Mouse (Mus musculus): ENCODE data around the gene Nudcd3. TPM values are rescaled to one million over a fixed set of nuclear protein-coding genes. Genes with fewer than 3 reads are reported as not detected.

Gene Nudcd3
- total RNA-seq, 2 experiments from 2014 or later = 61.2 to 64.6 TPM

DNA sequence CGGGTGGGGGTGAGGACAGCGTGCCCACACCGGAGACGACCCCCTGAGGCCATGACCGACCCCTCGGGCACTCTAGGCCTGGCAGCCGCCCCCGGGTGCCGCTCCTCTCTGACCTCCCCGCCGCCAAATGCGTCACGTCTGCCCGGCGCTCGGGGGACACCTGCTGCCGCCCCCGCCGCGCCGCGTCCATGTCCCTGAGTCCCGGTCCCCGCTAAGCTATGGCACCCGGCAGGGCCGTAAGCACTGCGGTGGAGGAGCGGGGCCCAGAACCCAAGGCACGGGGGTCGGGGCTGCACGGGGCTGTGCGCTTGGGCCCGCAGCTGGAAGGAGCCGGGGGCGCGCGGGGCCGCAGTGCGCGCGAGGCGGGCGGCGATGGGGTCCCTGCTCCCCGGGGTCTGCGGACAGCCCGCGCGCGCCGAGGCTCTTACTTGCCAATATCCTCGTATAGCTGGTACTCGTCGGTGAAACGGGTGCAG, 135.1 kb downstream of the Nudcd3 start:
- intact Hi-C loops (cut with DNase I) = no loop called here
- no peak for DNase-seq

DNA sequence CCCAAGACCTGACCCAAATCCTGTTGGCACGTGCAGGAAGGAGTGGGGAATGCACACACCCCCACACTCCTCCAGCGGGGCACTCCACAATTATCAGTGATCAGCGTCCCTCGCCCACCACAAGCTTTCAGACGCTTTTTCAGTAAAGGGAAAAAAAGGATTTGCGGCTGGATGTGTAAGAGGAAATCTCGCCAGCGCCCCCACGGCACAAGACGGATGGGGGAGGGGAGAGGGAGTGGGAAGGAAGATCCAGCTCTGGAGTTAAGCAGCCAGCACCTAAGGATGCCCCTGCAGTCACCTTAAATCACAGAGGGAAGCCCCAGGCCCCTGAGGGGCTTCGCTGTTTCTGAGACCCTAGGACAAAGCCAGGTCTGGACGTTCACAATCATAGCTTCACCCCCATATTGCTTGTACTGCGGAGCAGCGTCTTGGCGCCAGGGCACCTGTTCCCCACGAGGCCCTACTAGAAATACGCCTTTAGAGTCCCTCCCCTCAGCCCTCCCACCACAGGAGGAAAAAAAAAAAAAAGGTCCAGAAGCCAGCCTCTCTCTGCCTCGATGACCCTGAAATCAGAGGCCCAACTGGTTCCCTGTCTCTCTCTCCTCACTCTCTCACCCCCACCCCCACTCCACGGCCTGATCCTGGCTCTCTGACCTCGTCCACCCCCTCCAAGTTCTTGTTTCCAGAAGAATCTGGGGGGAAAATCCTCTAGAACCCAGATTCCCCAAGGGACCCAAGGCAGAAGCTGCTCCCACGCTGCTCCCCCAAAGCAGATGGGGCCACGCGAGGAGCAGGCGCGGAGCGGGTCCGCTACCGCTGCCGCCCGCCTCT, 135.8 kb downstream of the Nudcd3 start:
- intact Hi-C loops (cut with DNase I) = no loop called here

GRCm38 (mm10) chr11:6063501-6064214, 136.6 kb downstream of the Nudcd3 start:
- intact Hi-C loops (cut with DNase I) = no loop called here
- no peak for DNase-seq

More for the DNA sequence above, 135.8 kb downstream of the Nudcd3 start:
- DNase-seq = no peak

- DNase-seq = no peak
- intact Hi-C loops (cut with DNase I) = no loop called here
Measured at GRCm38 (mm10) chr11:6063065-6063464, 137.2 kb downstream of the Nudcd3 start.

GRCm38 (mm10) chr11:6062329-6062728, 137.9 kb downstream of the Nudcd3 start:
- intact Hi-C loops (cut with DNase I) = no loop called here

GRCm38 (mm10) chr11:6061891-6062290, 138.3 kb downstream of the Nudcd3 start:
- DNase-seq = no peak
- intact Hi-C loops (cut with DNase I) = no loop called here

More at GRCm38 (mm10) chr11:6062329-6062728, 137.9 kb downstream of the Nudcd3 start:
- no peak for DNase-seq

DNA sequence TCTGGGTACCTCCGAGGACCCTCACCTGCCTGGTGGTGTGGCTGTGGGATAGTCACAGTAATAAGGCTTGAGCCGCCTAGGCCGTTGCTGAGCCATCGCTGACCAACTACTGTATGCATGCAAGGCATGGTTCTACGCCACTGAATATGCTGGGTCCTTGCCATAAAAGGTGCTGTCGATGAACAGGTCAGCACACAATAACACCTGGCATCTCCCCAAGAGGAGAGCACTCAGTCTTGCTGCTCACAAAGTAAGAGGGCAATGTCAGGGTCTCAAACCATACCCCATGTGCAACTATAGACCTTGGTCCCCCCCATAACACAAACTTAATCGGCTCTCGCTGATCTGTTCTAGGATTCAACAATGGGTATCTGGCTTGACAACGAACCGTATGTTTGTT, 141.1 kb downstream of the Nudcd3 start:
- DNase-seq = no peak
- intact Hi-C loops (cut with DNase I) = no loop called here

Other genes with a start within 250 kb of the Nudcd3 start
- gene Ykt6, start 244.7 kb downstream of the Nudcd3 start, total RNA-seq (2021) = 10 to 100 TPM; 60.5 to 66.3 TPM
- 1 to 10 TPM; 6.0 to 8.1 TPM for gene Camk2b, start 134.1 kb downstream of the Nudcd3 start, total RNA-seq (2021)
- gene A730071L15Rik, start 386 bp downstream of the Nudcd3 start, total RNA-seq (2021) = not detected
- under 1 TPM in 1 of 2 experiments, not detected in 1; 0.08 TPM for gene Npc1l1, start 29.7 kb upstream of the Nudcd3 start, total RNA-seq (2021)
- gene Ddx56, start 67.4 kb upstream of the Nudcd3 start, total RNA-seq (2021) = 10 to 100 TPM; 23.5 to 25.5 TPM
- gene Tmed4, start 74.5 kb upstream of the Nudcd3 start, total RNA-seq (2021) = 10 to 100 TPM; 82.9 to 94.8 TPM
- 1,000 to 10,000 TPM; 1,707 to 1,741 TPM for gene Ogdh, start 91.2 kb upstream of the Nudcd3 start, total RNA-seq (2021)
- 10 to 100 TPM; 35.0 to 39.5 TPM for gene Zmiz2, start 188.7 kb upstream of the Nudcd3 start, total RNA-seq (2021)
- 100 to 1,000 TPM; 331 to 351 TPM for gene Ppia, start 215.0 kb upstream of the Nudcd3 start, total RNA-seq (2021)
- gene H2afv, start 244.0 kb upstream of the Nudcd3 start, total RNA-seq (2021) = 10 to 100 TPM; 70.4 to 83.8 TPM

Data from heart, postnatal 36 days (tissue).